Mouse (Mus musculus) myocyte (in vitro differentiated cells): ENCODE measurements around the gene Fam118a. TPM values are rescaled to one million over a fixed set of nuclear protein-coding genes. Genes with fewer than 3 reads are reported as not detected.
"Not testable (repeated sequence)": the region's sequence is repeated elsewhere in the genome, so short reads cannot be mapped to it uniquely, and the experiment has no call there.

Experiments
- H3K27me3 ChIP-seq: one replicate; pipeline ENCODE4 v1.6.1; 2011; ENCODE audit not compliant: control insufficient read depth, insufficient read depth, insufficient read length
- H3K36me3 ChIP-seq: one replicate; pipeline ENCODE4 v1.6.1; 2011; ENCODE audit not compliant: control insufficient read depth, insufficient read depth
- H3K4me2 ChIP-seq: one replicate; pipeline ENCODE4 v1.6.1; 2011; ENCODE audit warnings: low read depth, control low read depth
- H3K4me3 ChIP-seq: one replicate; pipeline ENCODE4 v1.5.1; 2011; ENCODE audit warnings: mild to moderate bottlenecking, control low read depth, moderate library complexity
- H3K79me2 ChIP-seq: one replicate; pipeline ENCODE4 v1.6.1; 2011; ENCODE audit not compliant: control insufficient read depth, insufficient read depth
- H3ac ChIP-seq: one replicate; pipeline ENCODE4 v1.6.1; 2011; ENCODE audit not compliant: control insufficient read depth, insufficient read length
- CEBPB ChIP-seq: IDR thresholded peaks from 2 replicates; pipeline ENCODE4 v1.6.1; 2011; ENCODE audit warnings: mild to moderate bottlenecking, moderate library complexity; ENCODE audit not compliant: poor library complexity, insufficient read depth, severe bottlenecking
- E2F4 ChIP-seq: IDR thresholded peaks from one replicate; pipeline ENCODE4 v1.6.1; 2011; ENCODE audit warnings: mild to moderate bottlenecking, control low read depth, moderate library complexity; ENCODE audit not compliant: insufficient read depth
- MAX ChIP-seq: IDR thresholded peaks from one replicate; pipeline ENCODE4 v1.6.1; 2011; ENCODE audit warnings: low read depth, mild to moderate bottlenecking, control low read depth
- MYOD1 ChIP-seq, 3 experiments: IDR thresholded peaks; one replicate each; pipeline ENCODE4 v1.6.1; 2011; ENCODE audit warnings: control low read depth in 2 of 3, low read depth in 2 of 3, mild to moderate bottlenecking in 2 of 3, moderate library complexity in 1 of 3; ENCODE audit not compliant: insufficient read length in 2 of 3, control insufficient read depth in 1 of 3
- MYOG ChIP-seq, 3 experiments: IDR thresholded peaks; one replicate each; pipeline ENCODE4 v1.6.1; 2011; ENCODE audit warnings: control low read depth in 2 of 3, low read depth in 2 of 3, mild to moderate bottlenecking in 2 of 3; ENCODE audit not compliant: insufficient read length in 2 of 3, control insufficient read depth in 1 of 3, insufficient read depth in 1 of 3
- POLR2A ChIP-seq: IDR thresholded peaks from one replicate; pipeline ENCODE4 v1.6.1; 2011; ENCODE audit warnings: low read depth, mild to moderate bottlenecking, control low read depth, moderate library complexity; ENCODE audit not compliant: insufficient read length
- POLR2AphosphoS2 ChIP-seq: IDR thresholded peaks from one replicate; pipeline ENCODE4 v1.6.1; 2011; ENCODE audit warnings: low read depth, control low read depth; ENCODE audit not compliant: insufficient read length
- REST ChIP-seq: IDR thresholded peaks from one replicate; pipeline ENCODE4 v1.6.1; 2011; ENCODE audit warnings: mild to moderate bottlenecking, control low read depth, moderate library complexity; ENCODE audit not compliant: insufficient read depth, insufficient read length
- SRF ChIP-seq: IDR thresholded peaks from one replicate; pipeline ENCODE4 v1.6.1; 2011; ENCODE audit warnings: low read depth; ENCODE audit not compliant: control insufficient read depth, insufficient read length
- TCF12 ChIP-seq: IDR thresholded peaks from one replicate; pipeline ENCODE4 v1.6.1; 2011; ENCODE audit warnings: mild to moderate bottlenecking, control low read depth; ENCODE audit not compliant: poor library complexity, insufficient read depth, severe bottlenecking
- TCF3 ChIP-seq: IDR thresholded peaks from one replicate; pipeline ENCODE4 v1.6.1; 2011; ENCODE audit warnings: low read depth, control low read depth; ENCODE audit not compliant: insufficient read length
- USF1 ChIP-seq: IDR thresholded peaks from one replicate; pipeline ENCODE4 v1.6.1; 2011; ENCODE audit warnings: low read depth, mild to moderate bottlenecking, control low read depth, moderate library complexity
- polyA plus RNA-seq: library from polyadenylated mRNA; unstranded; fragments of >200 nt; fragmentation: generic; extraction: Trizol; gene quantifications from one replicate; pipeline ENCODE4 v1.2.1, GENCODE M21; 2012; ENCODE audit warnings: missing spikeins

Gene Fam118a
- polyA plus RNA-seq, 1 experiment = 16.0 TPM

GRCm38 (mm10) chr15:85027740-85028139 is 1.0 kb upstream of the Fam118a start:
- no peaks in the 10 kb centered on the region for H3K36me3 ChIP-seq
- TF ChIP-seq POLR2AphosphoS2 (no peak), MAX (no peak), POLR2A (no peak)
- H3ac ChIP-seq = no peak overlapping the region
- no peak overlapping the region for H3K4me3 ChIP-seq
- peaks cover 11% of the 10 kb centered on the region for H3K27me3 ChIP-seq
- H3K79me2 ChIP-seq = no peaks in the 10 kb centered on the region
- no peak overlapping the region for H3K4me2 ChIP-seq

GRCm38 (mm10) chr15:85030643-85031042 is 1.9 kb downstream of the Fam118a start:
- not testable (repeated sequence) for H3K4me3 ChIP-seq, H3K4me2 ChIP-seq, H3K79me2 ChIP-seq, H3ac ChIP-seq, H3K36me3 ChIP-seq
- H3K27me3 ChIP-seq = peaks cover 11% of the 10 kb centered on the region

- no peak overlapping the region for H3K4me2 ChIP-seq
- no peaks in the 10 kb centered on the region for H3K79me2 ChIP-seq
- TF ChIP-seq TCF3 = no peak
- no peak for TF ChIP-seq MAX
- no peak for TF ChIP-seq CEBPB
- TF ChIP-seq E2F4 = no peak
- TF ChIP-seq REST = no peak
- TF ChIP-seq USF1 = no peak
- no peak for TF ChIP-seq SRF
- no peak for TF ChIP-seq POLR2AphosphoS2
- no peak for TF ChIP-seq POLR2A
- no peak for TF ChIP-seq MYOG (IDR thresholded peaks at IDR 0.05; ENCODE audit: control insufficient read depth in 1 of 3, insufficient read depth in 1 of 3, insufficient read length in 2 of 3, low read depth in 2 of 3)
- no peak for TF ChIP-seq MYOD1 (IDR thresholded peaks at IDR 0.05; ENCODE audit: control insufficient read depth in 1 of 3, insufficient read length in 2 of 3, low read depth in 2 of 3)
- no peak for TF ChIP-seq TCF12
- H3K4me3 ChIP-seq = no peak overlapping the region
- peaks cover 5% of the 10 kb centered on the region for H3K27me3 ChIP-seq
- H3ac ChIP-seq = no peak overlapping the region
- H3K36me3 ChIP-seq = no peaks in the 10 kb centered on the region
Measured at GRCm38 (mm10) chr15:85031866-85032265, 3.1 kb downstream of the Fam118a start.

- not testable (repeated sequence) for H3K27me3 ChIP-seq, H3K36me3 ChIP-seq, H3K4me2 ChIP-seq, H3K4me3 ChIP-seq, H3ac ChIP-seq
- H3K79me2 ChIP-seq = peaks cover 18% of the 10 kb centered on the region
Measured at GRCm38 (mm10) chr15:85033916-85034315, 5.2 kb downstream of the Fam118a start.

- Histone ChIP-seq H3K36me3 (no peaks in the 10 kb centered on the region), H3K4me2 (peak overlapping the region; percentile 99), H3K27me3 (no peaks in the 10 kb centered on the region), H3ac (peak overlapping the region; percentile 66), H3K79me2 (peaks cover 46% of the 10 kb centered on the region), H3K4me3 (peak overlapping the region; percentile 58)
- TF ChIP-seq TCF12 = no peak
- TF ChIP-seq E2F4 = peak; percentile 78
- TF ChIP-seq CEBPB = no peak
- peak in 1 of 3 experiments; percentile 71 for TF ChIP-seq MYOD1 (IDR thresholded peaks at IDR 0.05; ENCODE audit: control insufficient read depth in 1 of 3, insufficient read length in 2 of 3, low read depth in 2 of 3)
- peak; percentile 84 for TF ChIP-seq POLR2A
- peak; percentile 71 for TF ChIP-seq SRF
- TF ChIP-seq MYOG (IDR thresholded peaks at IDR 0.05; ENCODE audit: control insufficient read depth in 1 of 3, insufficient read depth in 1 of 3, insufficient read length in 2 of 3, low read depth in 2 of 3) = peak in 2 of 3 experiments; percentile 50 to 56
- peak; percentile 59 for TF ChIP-seq MAX
- peak; percentile 86 for TF ChIP-seq POLR2AphosphoS2
- peak; percentile 26 for TF ChIP-seq REST
- peak; percentile 70 for TF ChIP-seq USF1
- peak; percentile 37 for TF ChIP-seq TCF3
Measured at GRCm38 (mm10) chr15:85036566-85037342, 8.0 kb downstream of the Fam118a start.

GRCm38 (mm10) chr15:85037343-85037690 is 8.6 kb downstream of the Fam118a start:
- Histone ChIP-seq H3K36me3 (no peaks in the 10 kb centered on the region), H3K27me3 (no peaks in the 10 kb centered on the region), H3K4me2 (peak overlapping the region; percentile 94), H3ac (peak overlapping the region; percentile 66), H3K4me3 (peak overlapping the region; percentile 58), H3K79me2 (peaks cover 46% of the 10 kb centered on the region)
- TF ChIP-seq MAX = no peak
- TF ChIP-seq E2F4 = no peak
- TF ChIP-seq USF1 = no peak
- TF ChIP-seq POLR2AphosphoS2 = no peak
- no peak for TF ChIP-seq SRF
- no peak for TF ChIP-seq REST
- no peak for TF ChIP-seq POLR2A
- no peak for TF ChIP-seq CEBPB
- TF ChIP-seq MYOD1 (IDR thresholded peaks at IDR 0.05; ENCODE audit: control insufficient read depth in 1 of 3, insufficient read length in 2 of 3, low read depth in 2 of 3) = no peak
- TF ChIP-seq TCF3 = no peak
- TF ChIP-seq TCF12 = no peak
- no peak for TF ChIP-seq MYOG (IDR thresholded peaks at IDR 0.05; ENCODE audit: control insufficient read depth in 1 of 3, insufficient read depth in 1 of 3, insufficient read length in 2 of 3, low read depth in 2 of 3)
